Mouse (Mus musculus): ENCODE results near the gene Ssbp2.

Gene Ssbp2

DNA sequence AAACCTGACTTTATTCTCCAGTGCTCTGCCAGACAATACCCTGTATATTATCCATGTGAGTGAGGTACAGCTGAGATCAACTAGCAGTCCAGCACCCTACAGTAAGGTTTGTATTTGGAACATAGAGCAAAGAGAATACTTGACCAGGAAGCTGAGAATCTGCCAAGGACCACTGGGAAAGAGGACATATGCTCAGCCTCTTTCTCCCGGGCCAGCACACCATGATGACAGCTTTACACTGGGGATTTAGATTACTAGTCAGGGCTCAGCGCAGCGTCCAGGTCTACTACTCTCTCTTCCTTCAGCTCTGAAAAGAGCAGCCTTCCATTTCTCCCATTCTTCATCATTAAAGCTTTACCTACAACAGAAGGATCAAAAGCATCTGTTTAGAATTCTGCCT is 76.6 kb downstream of the Ssbp2 start:
- DNase-seq = no peak

GRCm38 (mm10) chr13:91540145-91541068 is 80.3 kb downstream of the Ssbp2 start:
- DNase-seq = no peak

- no peak for DNase-seq
Observed at GRCm38 (mm10) chr13:91541069-91541429, 81.0 kb downstream of the Ssbp2 start.

DNA sequence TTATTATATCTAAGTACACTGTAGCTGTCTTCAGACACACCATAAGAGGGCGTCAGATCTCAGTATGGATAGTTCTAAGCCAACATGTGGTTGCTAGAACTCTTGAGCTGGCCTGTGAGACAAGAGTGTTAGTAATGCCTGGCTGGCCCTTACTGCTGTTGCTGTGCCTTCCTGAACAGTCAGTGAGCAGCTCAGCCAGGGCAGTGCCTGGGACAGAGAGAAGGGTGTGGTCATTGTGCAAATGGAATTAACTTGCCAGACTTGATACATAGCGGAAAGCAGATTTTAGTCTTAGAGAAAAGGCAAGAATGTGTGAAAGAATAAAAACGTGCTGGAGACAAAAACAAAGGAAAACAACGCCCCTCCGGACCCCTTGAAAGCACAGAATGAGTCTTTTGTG is 83.5 kb downstream of the Ssbp2 start:
- DNase-seq = no peak

GRCm38 (mm10) chr13:91564047-91564446 is 104.0 kb downstream of the Ssbp2 start:
- DNase-seq = no peak

GRCm38 (mm10) chr13:91564755-91565154 is 104.7 kb downstream of the Ssbp2 start:
- DNase-seq = no peak

GRCm38 (mm10) chr13:91581504-91581903 is 121.4 kb downstream of the Ssbp2 start:
- DNase-seq = no peak

- DNase-seq = no peak
Observed at GRCm38 (mm10) chr13:91582212-91582611, 122.1 kb downstream of the Ssbp2 start.

DNA sequence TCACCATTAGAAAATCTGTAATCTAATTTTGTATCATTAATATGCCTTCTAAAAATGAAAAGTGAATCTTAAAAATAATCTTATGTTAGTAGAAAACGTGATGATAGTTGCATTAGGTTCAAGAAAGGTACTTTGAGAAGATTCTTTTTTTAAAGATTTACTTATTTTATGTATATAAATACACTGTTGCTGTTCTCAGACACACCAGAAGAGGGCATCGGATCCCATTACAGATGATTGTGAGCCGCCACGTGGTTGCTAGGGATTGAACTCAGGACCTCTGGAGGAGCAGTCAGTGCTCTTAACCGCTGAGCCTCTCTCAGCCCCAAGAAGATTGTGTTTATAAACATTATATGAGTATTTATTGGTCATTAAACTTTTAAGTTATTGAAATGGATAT is 126.3 kb downstream of the Ssbp2 start:
- no peak for DNase-seq

GRCm38 (mm10) chr13:91588475-91588874 is 128.4 kb downstream of the Ssbp2 start:
- no peak for DNase-seq

DNA sequence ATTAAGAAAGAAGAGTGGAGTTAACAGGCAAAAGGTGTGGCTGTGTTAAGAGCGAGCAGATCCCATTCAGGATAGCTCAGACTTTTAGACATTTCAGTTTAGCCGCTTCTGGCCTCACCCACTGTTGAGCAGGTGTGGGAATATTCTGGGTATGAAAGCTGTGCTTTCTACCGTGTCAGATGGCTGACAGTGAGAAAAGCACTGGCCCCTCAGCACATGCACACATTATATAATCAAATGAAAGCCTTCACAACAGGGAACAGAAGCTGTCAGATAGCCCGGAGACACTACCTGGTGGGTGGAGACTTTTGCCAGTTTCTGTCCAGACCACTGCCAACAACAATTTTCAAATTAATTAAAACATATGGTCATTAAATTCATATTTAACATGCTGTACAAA is 131.8 kb downstream of the Ssbp2 start:
- DNase-seq = no peak

- DNase-seq = no peak
Observed at GRCm38 (mm10) chr13:91595284-91595683, 135.2 kb downstream of the Ssbp2 start.

GRCm38 (mm10) chr13:91599594-91599993 is 139.5 kb downstream of the Ssbp2 start:
- no peak for DNase-seq

GRCm38 (mm10) chr13:91605043-91605840 is 145.2 kb downstream of the Ssbp2 start:
- no peak for DNase-seq

DNA sequence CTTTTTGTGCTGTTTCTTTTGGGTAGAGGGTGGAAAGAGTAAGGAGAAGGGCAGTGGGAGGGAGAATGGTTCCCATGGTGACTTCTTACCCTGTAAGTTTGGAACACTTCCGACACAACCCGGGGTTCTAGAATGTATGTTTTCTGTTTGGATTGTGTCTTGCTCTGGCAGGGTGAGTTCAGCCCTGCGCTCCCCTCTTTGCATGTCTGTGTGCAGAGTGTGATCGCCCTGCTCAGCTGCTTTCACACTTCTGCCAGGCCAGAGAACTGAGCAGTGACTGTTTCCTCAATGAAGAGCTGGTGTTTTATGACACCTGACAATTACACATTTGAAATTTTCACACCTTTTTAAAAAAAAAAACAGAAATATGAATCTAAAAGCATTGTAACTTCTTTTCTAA is 150.5 kb downstream of the Ssbp2 start:
- DNase-seq = no peak

- no peak for DNase-seq
Observed at GRCm38 (mm10) chr13:91611909-91612308, 151.8 kb downstream of the Ssbp2 start.

DNA sequence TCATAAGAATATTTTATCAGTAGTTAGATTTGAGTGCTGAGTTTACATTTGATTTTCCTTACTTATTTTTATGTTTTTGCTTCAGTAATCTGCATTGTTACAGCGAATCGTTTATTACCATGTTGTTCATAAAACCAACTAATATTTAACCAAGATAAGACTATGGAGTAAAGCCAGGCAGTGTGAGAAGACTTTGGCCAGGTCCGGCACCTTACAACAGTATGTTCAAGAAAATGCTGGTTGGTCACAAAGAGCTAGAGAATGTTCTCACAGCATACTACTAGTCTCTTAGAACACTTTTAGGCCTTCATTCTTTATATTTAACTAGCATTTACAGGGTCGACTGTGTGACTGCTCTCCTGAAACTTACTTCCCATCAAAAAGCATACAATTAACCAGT is 152.5 kb downstream of the Ssbp2 start:
- DNase-seq = no peak

DNA sequence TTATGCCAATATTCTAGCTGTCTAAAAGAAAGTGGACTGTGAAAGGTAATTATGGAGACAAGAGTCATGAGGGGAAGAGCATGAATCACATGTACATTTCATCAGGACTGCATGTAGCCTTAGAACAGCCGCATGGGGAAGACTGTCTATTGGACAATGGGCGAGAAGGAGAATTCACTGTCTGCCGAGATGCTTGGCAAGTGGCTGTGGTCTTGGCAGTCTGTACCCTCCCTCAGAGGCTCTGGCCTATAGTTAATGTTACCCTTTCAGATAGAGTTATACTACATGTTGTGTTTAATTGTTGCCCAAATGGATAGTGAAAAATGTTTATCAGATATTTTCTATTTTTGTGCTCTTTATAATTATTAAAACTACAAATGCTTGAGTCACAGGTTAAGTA is 156.0 kb downstream of the Ssbp2 start:
- DNase-seq = no peak

GRCm38 (mm10) chr13:91616876-91617275 is 156.8 kb downstream of the Ssbp2 start:
- no peak for DNase-seq

DNA sequence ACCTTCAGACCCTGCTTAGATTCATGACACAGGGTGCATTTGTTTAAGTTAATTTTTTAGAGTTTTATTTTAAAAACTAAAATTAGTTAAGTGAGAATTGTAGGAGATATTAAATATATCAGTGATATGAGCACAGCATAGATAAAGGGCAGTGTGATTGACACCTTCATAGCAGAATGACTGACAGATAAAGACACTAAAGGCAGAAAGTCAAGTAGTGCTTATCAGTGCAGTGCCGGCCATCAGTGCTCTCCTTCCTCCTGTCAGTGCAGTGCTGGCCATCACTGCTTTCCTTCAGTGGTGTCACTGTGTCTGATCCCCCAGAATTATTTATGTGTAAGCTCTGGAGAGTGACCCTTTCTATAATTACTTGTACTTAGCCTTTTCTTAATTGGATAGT is 159.3 kb downstream of the Ssbp2 start:
- DNase-seq = no peak

DNA sequence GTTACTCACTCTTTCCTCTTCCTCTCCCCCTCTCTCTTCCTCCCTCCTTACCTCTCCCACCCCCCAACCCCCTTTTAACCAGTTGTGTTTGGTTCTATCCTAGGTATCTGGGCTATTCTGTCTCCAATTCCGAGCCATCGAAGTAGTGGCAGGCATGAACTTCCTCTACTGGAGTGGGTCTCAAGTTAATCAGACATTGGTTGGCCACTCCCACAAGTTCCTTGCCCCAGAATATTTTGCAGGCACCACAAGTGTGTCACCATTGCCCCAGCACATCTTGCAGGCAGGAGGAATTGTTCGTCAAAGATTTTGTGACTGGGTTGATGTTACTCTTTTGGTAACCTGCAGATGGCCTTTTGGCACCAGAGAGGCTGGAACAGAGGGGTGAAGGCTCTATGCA is 160.5 kb downstream of the Ssbp2 start:
- DNase-seq = no peak

DNA sequence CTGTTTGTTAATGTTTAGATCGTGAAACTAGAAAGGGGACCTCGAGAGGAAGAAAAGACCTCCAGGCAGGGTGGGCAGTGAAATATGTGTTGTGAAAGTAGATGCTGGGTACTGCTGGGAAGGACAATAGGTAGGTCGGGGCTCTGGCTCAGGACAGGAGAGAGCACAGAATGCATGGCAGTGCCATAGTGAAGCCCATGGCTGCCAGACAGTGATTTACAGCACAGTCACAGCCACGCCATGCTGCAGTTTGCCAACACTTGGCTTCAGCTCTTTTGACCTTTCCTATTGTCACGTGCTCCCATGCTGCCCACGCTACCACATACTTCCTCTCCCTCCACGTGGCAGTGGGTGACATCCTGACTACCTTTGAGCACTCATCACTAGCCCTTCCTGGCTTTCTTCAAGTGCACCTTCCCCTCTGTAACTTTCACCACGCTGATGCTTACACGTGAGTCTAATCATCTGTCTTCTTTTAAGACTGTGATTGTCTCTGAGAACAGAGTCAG is 171.3 kb downstream of the Ssbp2 start:
- no peak for DNase-seq

DNA sequence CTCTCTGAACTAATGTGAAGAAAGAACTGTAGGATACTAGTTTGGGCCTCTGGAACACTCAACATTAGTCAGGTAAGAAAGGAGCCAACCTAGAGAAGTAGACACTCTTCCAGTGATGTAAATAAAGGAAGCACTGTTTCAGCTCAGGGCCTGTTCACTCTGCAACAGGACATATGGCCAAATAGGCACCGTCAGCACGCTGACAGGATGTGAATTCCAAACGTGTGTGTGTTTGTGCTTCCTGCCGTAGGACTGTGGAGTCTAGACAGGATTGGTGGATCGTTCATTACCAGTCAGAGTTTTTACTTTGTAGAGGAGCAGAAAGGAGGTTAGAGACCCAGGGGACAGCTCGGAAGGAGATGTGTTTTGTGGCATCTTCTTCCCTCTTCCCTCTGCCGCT is 174.0 kb downstream of the Ssbp2 start:
- peak; percentile 18 for DNase-seq

DNA sequence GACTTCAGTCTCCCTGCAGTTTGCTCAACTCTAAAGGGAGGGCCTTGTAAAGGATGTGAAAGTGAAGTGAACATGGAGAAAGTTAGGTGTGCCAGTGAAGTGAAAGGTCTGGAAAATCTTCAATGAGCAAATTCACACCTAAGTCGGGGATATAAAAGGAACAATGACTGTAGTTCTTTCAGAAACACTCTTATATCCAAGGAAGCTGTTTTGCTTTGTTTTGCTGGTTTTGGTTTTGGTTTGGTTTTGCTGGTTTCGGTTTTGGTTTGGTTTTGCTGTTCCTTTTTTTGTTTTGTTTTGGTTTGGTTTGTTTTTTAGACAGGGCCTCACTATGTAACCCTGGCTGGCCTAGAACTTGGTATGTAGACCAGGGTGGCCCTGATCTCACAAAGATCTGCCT is 175.9 kb downstream of the Ssbp2 start:
- DNase-seq = no peak

Measured in embryo, embryonic 11 days (tissue).